Mouse (Mus musculus) brain, embryonic 14.5 days (tissue): ENCODE measurements at regions not wholly inside any gene's neighbourhood (a gene's known extent, or its start where the extent isn't known, plus 50 kb on each side); places are given as distances from the start of the nearest gene placed in this dataset.

Experiments used
- DNase-seq: peaks from one replicate; pipeline ENCODE4 v3.0.0-alpha.2; 2011; ENCODE audit warnings: low read depth
- CTCF ChIP-seq: fragments of 200-500 bp; IDR thresholded peaks from 2 replicates; pipeline ENCODE4 v1.5.1; 2012; ENCODE audit warnings: inconsistent platforms, mild to moderate bottlenecking, moderate library complexity, borderline replicate concordance; ENCODE audit not compliant: insufficient read depth, insufficient read length; ENCODE audit errors: extremely low read depth
- POLR2A ChIP-seq: fragments of 200-500 bp; IDR thresholded peaks from 2 replicates; pipeline ENCODE4 v1.6.1; 2012; ENCODE audit warnings: mild to moderate bottlenecking, inconsistent platforms, borderline replicate concordance; ENCODE audit not compliant: poor library complexity, insufficient read depth, insufficient read length, severe bottlenecking; ENCODE audit errors: extremely low read depth

GRCm38 (mm10) chr2:72716931-72717330, 241.0 kb downstream of the Cdca7 start:
- DNase-seq, result no peak
- TF ChIP-seq CTCF (no peak), POLR2A (no peak)

- no peak for TF ChIP-seq POLR2A
- peak; percentile 71 for TF ChIP-seq CTCF
Observed at GRCm38 (mm10) chr2:72728699-72729098, 251.5 kb downstream of the Sp3 start.

GRCm38 (mm10) chr2:72733371-72733770, 246.9 kb downstream of the Sp3 start:
- no peak for DNase-seq
- TF ChIP-seq POLR2A (no peak), CTCF (no peak)

More at GRCm38 (mm10) chr2:72728699-72729098, 251.5 kb downstream of the Sp3 start:
- DNase-seq, result peak; percentile 79

- no peak for DNase-seq
- TF ChIP-seq CTCF (no peak), POLR2A (no peak)
Observed at GRCm38 (mm10) chr2:72735035-72735434, 245.2 kb downstream of the Sp3 start.

GRCm38 (mm10) chr2:72736685-72737084, 243.6 kb downstream of the Sp3 start:
- TF ChIP-seq CTCF (no peak), POLR2A (no peak)
- DNase-seq, result no peak

GRCm38 (mm10) chr2:72740391-72741361, 239.6 kb downstream of the Sp3 start:
- TF ChIP-seq POLR2A, result no peak
- TF ChIP-seq CTCF, result no peak
- DNase-seq, result peak; percentile 81

- no peak for DNase-seq
- TF ChIP-seq POLR2A (no peak), CTCF (no peak)
Observed at GRCm38 (mm10) chr2:72741746-72742145, 238.5 kb downstream of the Sp3 start.

- peak; percentile 86 for DNase-seq
- TF ChIP-seq POLR2A (no peak), CTCF (no peak)
Observed at GRCm38 (mm10) chr2:72743651-72744050, 236.6 kb downstream of the Sp3 start.

GRCm38 (mm10) chr2:72744901-72745300, 235.3 kb downstream of the Sp3 start:
- no peak for DNase-seq
- TF ChIP-seq CTCF, result no peak

GRCm38 (mm10) chr2:72746476-72747215, 233.6 kb downstream of the Sp3 start:
- DNase-seq, result peak; percentile 71

GRCm38 (mm10) chr2:72747299-72747698, 232.9 kb downstream of the Sp3 start:
- DNase-seq, result no peak
- TF ChIP-seq CTCF (no peak), POLR2A (no peak)

More at GRCm38 (mm10) chr2:72746476-72747215, 233.6 kb downstream of the Sp3 start:
- no peak for TF ChIP-seq POLR2A
- no peak for TF ChIP-seq CTCF
